Mouse (Mus musculus) intestine, postnatal 0 days (tissue): Measurements from ENCODE around the gene Olfr707. TPM values are rescaled to one million over a fixed set of nuclear protein-coding genes. Genes with fewer than 3 reads are reported as not detected.

Source experiments
- ATAC-seq: fragments of 200-750 bp; cut with Nextera tagmentation; 2 replicates; pipeline ENCODE4 v1.8.0; 2017; ENCODE audit warnings: mild to moderate bottlenecking, moderate TSS enrichment, moderate library complexity
- H3K27ac ChIP-seq: fragments of 300-500 bp; sonication (generic); 2 replicates; pipeline ENCODE4 v1.5.1; 2014; ENCODE audit warnings: mild to moderate bottlenecking, low read depth, low read length, moderate library complexity
- H3K27me3 ChIP-seq: fragments of 300-500 bp; sonication (generic); replicated peaks from 2 replicates; pipeline ENCODE4 v1.6.1; 2014; ENCODE audit warnings: low read length, mixed read lengths; ENCODE audit not compliant: control insufficient read depth, insufficient read depth
- H3K36me3 ChIP-seq: fragments of 300-500 bp; sonication (generic); 2 replicates; pipeline ENCODE4 v1.6.1; 2014; ENCODE audit warnings: mild to moderate bottlenecking, moderate library complexity; ENCODE audit not compliant: control insufficient read depth, insufficient read depth
- H3K4me1 ChIP-seq: fragments of 300-500 bp; sonication (generic); replicated peaks from 2 replicates; pipeline ENCODE4 v1.6.1; 2014; ENCODE audit warnings: antibody characterized with exemption, low read length, mixed read lengths; ENCODE audit not compliant: control insufficient read depth, insufficient read depth
- H3K4me2 ChIP-seq: fragments of 300-500 bp; sonication (generic); replicated peaks from 2 replicates; pipeline ENCODE4 v1.6.1; 2014; ENCODE audit warnings: low read depth, mild to moderate bottlenecking, moderate library complexity
- H3K4me3 ChIP-seq: fragments of 300-500 bp; sonication (generic); 2 replicates; pipeline ENCODE4 v1.5.1; 2014; ENCODE audit warnings: low read depth, low read length
- H3K9ac ChIP-seq: fragments of 300-500 bp; sonication (generic); 2 replicates; pipeline ENCODE4 v1.6.1; 2014; ENCODE audit warnings: mild to moderate bottlenecking, low read depth, low read length
- H3K9me3 ChIP-seq: fragments of 300-500 bp; sonication (generic); 2 replicates; pipeline ENCODE4 v1.6.1; 2016; ENCODE audit warnings: mixed run types; ENCODE audit not compliant: control insufficient read depth
- CTCF ChIP-seq: sonication (generic); IDR thresholded peaks from 2 replicates; pipeline ENCODE4 v1.5.1; 2016; ENCODE audit warnings: low read depth, mild to moderate bottlenecking, control low read depth, antibody characterized with exemption, moderate library complexity
- WGBS: fragments of 180-500 bp; shearing (Covaris S2); extraction: QIAGEN DNeasy Blood & Tissue Kit; methylation state at CpG from one replicate; pipeline ENCODE4 v1.1.7; 2014; 5-methylcytosine and 5-hydroxymethylcytosine counted together
- polyA plus RNA-seq: library from polyadenylated mRNA; unstranded; fragments of >200 nt; fragmentation: Nextera tagmentation; extraction: Ambion mirVana; gene quantifications from 2 replicates; pipeline ENCODE4 v1.2.1, GENCODE M21; 2015

Gene Olfr707
- polyA plus RNA-seq, 1 experiment from 2014 or later = not detected

DNA sequence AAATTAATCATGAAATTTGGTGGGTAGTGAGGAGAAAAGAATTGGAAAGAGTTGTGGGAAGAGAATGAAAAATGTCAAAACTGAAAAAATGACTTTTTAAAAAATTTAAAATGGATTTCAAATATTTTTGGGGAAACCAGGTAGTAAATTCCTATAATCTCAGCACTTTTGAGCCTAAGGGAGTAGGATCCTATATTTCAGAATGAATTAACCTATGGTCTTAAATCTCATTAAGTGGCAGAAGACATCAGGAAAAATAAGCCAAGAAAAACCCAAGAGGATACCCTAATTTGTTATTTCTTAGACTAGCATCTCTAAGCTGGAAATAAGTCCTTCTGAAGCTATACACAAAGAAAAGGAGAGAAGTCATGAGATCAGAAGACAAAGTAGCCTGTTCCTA, 38.2 kb downstream of the Olfr707 start, which contains the start of gene Olfr704:
Olfr704 (plus strand) TSS at position 301 of the 400 bp plus-strand sequence.
- Histone ChIP-seq H3K4me3 (no peak within 1 kb of the TSS), H3K4me2 (no peak within 1 kb of the TSS), H3K9me3 (no peaks in the 10 kb centered on the region), H3K27me3 (no peaks in the 10 kb centered on the region), H3K4me1 (no peaks in the 10 kb centered on the region), H3K36me3 (no peaks in the 10 kb centered on the region), H3K27ac (no peak within 1 kb of the TSS), H3K9ac (no peak within 1 kb of the TSS)
- no peak for TF ChIP-seq CTCF
- no peak for ATAC-seq

DNA sequence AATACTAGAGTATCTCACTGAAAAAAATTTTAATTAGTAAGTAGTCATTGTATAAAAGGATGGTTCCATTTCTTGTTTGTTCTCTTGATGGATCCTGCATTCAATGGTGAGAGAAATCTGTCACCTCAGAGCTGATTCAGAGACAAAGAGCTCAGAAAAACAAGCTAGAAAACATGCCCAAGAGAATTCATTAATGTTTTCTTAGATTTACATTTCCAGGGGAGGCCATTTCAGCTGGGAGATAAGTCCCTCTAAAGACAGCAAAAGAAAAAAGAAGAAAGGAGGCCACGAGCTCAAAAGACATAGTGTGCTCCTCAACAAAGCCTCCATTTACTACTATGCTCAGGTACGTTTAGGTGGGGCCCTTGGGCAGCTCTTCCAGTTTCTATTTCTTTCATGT, 58.0 kb downstream of the Olfr707 start, which contains the start of gene Olfr703:
Olfr703 (plus strand) TSS at position 301 of the 400 bp plus-strand sequence.
- Histone ChIP-seq H3K27ac (no peak within 1 kb of the TSS), H3K4me3 (no peak within 1 kb of the TSS), H3K9ac (no peak within 1 kb of the TSS), H3K4me2 (no peak within 1 kb of the TSS), H3K36me3 (no peaks in the 10 kb centered on the region), H3K27me3 (no peaks in the 10 kb centered on the region), H3K9me3 (no peaks in the 10 kb centered on the region), H3K4me1 (no peaks in the 10 kb centered on the region)
- TF ChIP-seq CTCF = no peak
- WGBS = 56% methylated on average over 2 of the region's 2 CpGs
- ATAC-seq = no peak

Other genes starting within 250 kb of the Olfr707 start
- not detected in 2 replicates for gene Olfr693, start 220.7 kb downstream of the Olfr707 start, polyA plus RNA-seq
- not detected in 2 replicates for gene Olfr694, start 209.4 kb downstream of the Olfr707 start, polyA plus RNA-seq
- not detected in 2 replicates for gene Olfr695, start 184.8 kb downstream of the Olfr707 start, polyA plus RNA-seq
- gene Olfr697, start 158.8 kb downstream of the Olfr707 start, polyA plus RNA-seq = not detected in 2 replicates
- gene Olfr698, start 145.8 kb downstream of the Olfr707 start, polyA plus RNA-seq = not detected in 2 replicates
- not detected in 2 replicates for gene Olfr699, start 108.0 kb downstream of the Olfr707 start, polyA plus RNA-seq
- gene Olfr700, start 92.4 kb downstream of the Olfr707 start, polyA plus RNA-seq = not detected in 2 replicates
- not detected in 2 replicates for gene Olfr701, start 87.1 kb downstream of the Olfr707 start, polyA plus RNA-seq
- gene Olfr702, start 67.3 kb downstream of the Olfr707 start, polyA plus RNA-seq = not detected in 2 replicates
- gene Olfr703, start 57.9 kb downstream of the Olfr707 start, polyA plus RNA-seq = not detected in 2 replicates
- gene Olfr704, start 38.1 kb downstream of the Olfr707 start, polyA plus RNA-seq = not detected in 2 replicates
- not detected in 2 replicates for gene Olfr705, start 24.4 kb downstream of the Olfr707 start, polyA plus RNA-seq
- gene Olfr706, start 13.1 kb downstream of the Olfr707 start, polyA plus RNA-seq = not detected in 2 replicates
- not detected in 2 replicates for gene Olfr1532-ps1, start 6.8 kb upstream of the Olfr707 start, polyA plus RNA-seq
- gene Olfr709-ps1, start 31.0 kb upstream of the Olfr707 start, polyA plus RNA-seq = not detected in 2 replicates
- gene Olfr710, start 47.1 kb upstream of the Olfr707 start, polyA plus RNA-seq = not detected in 2 replicates
- gene Olfr6, start 62.7 kb upstream of the Olfr707 start, polyA plus RNA-seq = not detected in 2 replicates
- gene Olfr711, start 74.2 kb upstream of the Olfr707 start, polyA plus RNA-seq = not detected in 2 replicates
- not detected in 2 replicates for gene Olfr2, start 104.8 kb upstream of the Olfr707 start, polyA plus RNA-seq
- gene Olfr713, start 129.9 kb upstream of the Olfr707 start, polyA plus RNA-seq = not detected in 2 replicates
- gene Olfr714, start 169.7 kb upstream of the Olfr707 start, polyA plus RNA-seq = not detected in 2 replicates
- gene Olfr17, start 192.0 kb upstream of the Olfr707 start, polyA plus RNA-seq = not detected in 2 replicates
- gene Olfr715b, start 209.1 kb upstream of the Olfr707 start, polyA plus RNA-seq = not detected in 2 replicates
- not detected in 2 replicates for gene Olfr715, start 229.8 kb upstream of the Olfr707 start, polyA plus RNA-seq
- gene Olfr716, start 237.1 kb upstream of the Olfr707 start, polyA plus RNA-seq = not detected in 2 replicates